Mouse (Mus musculus): ENCODE data around the gene Defb21. TPM values are rescaled to one million over a fixed set of nuclear protein-coding genes. Genes with fewer than 3 reads are reported as not detected.

Defb21 gene
- polyA plus RNA-seq, 1 experiment, result not detected

GRCm38 (mm10) chr2:152588450-152588849 is 15.9 kb downstream of the Defb21 start:
- TF ChIP-seq GATA1 (IDR thresholded peaks at IDR 0.05; ENCODE audit: low read length), result no peak

DNA sequence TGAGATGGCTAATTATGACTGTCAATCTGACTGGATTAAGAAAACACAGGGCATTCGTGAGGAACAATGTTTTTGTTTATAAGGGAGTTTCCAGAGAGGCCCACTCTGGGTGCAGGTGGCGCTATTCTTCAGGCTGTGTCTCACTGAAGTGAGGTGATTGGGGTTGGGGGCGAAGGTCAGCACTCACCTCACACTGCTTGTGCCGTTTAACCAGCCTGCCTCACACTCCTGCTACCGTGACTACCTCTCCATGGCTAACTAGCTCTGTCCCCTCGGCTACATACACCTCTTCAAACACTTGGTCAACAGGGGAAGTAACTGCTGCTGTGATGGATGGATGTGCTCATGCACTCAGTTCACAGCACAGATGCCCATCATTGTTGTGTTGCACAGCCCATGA is 16.5 kb downstream of the Defb21 start:
- TF ChIP-seq GATA1 (IDR thresholded peaks at IDR 0.05; ENCODE audit: low read length), result no peak

GRCm38 (mm10) chr2:152599299-152599698 is 26.8 kb downstream of the Defb21 start, which contains the start of gene Defb45:
TSS of gene Defb45 (minus strand) at chr2:152599399.
- TF ChIP-seq GATA1 (IDR thresholded peaks at IDR 0.05; ENCODE audit: low read length), result no peak

DNA sequence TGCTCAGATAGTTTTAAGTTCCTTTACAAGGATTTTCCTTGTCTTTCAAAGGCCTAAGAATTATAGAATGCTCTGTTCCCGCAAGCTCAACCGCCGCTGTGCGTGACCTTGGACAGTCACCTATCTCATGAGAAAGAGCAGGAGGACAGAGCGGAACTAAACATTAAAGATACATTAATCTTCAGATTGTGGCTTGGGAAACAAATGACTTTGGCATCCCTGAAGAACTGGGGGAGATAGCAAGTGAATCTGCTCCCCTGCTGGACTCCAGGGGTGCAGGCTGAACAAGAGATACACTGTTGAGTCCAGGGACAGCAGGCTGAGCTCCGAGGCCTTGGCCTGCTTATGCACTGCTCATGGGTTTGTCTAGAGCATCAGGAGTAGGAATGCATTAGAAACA is 27.5 kb downstream of the Defb21 start:
- TF ChIP-seq GATA1 (IDR thresholded peaks at IDR 0.05; ENCODE audit: low read length), result no peak

DNA sequence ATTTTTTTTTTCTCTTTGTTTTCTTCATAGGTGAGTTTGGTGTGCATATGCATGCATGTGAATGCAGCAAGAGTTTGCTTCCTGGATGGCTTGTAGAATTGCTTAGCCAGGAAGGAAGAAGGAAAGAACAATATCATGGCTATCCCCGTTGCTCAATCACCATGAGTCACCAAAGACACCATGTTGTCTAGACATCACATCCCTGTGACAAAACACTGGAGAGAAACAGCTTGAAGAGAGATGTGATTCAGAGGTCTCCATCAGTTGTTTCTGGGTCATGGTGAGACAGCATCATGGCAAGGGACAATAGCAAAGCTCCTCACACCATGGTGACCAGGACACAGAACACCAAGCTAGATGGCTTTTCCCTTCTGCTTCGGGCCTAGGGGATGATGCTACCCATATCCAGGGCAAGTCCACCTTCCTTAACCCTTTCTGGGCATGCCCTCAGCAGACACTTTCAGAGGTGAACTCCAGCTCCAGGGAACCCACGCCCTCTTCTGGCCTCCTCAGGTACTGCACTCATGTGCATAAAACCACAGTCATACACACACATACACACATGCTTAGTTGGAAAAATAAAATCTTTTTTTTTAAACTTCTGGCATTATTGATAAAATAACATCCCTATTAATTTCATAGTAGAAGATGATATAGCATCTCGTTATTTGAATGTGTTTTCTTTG is 28.9 kb downstream of the Defb21 start:
- no peak for TF ChIP-seq GATA1 (IDR thresholded peaks at IDR 0.05; ENCODE audit: low read length)

DNA sequence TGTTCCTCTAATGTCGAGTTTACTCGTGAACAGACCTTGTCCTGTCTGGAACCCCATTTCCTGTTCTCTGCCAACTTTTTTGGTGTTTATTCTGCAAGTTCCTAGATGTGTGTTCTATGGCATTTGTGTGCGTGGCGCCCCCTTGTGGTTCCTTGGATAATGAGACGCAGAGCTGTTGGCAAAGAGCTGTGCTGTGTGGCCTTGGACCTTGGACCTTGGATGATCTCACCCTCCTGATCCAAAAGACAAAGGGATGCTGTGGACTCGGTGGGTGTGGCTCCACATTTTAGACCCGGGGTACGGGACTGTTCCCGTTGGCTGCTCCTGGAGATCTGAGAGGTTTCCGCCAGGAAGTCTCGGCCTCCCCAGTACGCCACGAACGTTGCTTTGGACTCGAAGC is 31.5 kb downstream of the Defb21 start, which contains the start of gene Defb36:
TSS of gene Defb36 (plus strand) at position 271 of the 400 bp plus-strand sequence.
- no peak for TF ChIP-seq GATA1 (IDR thresholded peaks at IDR 0.05; ENCODE audit: low read length)

DNA sequence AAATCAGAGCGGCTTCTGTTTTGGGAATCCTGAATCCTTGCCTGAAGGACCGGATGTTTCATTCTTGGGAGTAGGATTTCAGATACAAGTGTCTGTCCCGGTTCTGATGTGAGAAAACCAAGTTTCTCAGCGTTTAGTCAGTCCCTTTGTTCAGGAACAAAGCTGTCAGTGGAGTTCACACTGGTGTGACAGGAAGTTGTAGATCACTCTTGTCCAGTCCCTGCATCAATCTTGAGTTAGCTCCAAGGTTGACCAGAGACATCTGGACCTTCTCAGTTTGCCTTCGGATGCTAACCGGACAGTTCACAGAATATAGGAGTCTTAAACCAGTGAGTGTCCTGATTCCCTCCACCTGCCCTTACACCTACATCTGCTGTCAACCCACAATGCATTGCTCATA is 35.2 kb downstream of the Defb21 start:
- TF ChIP-seq GATA1 (IDR thresholded peaks at IDR 0.05; ENCODE audit: low read length), result no peak

- no peak for TF ChIP-seq GATA1 (IDR thresholded peaks at IDR 0.05; ENCODE audit: low read length)
These were observed 36.2 kb downstream of the Defb21 start for GRCm38 (mm10) chr2:152608719-152609118.

DNA sequence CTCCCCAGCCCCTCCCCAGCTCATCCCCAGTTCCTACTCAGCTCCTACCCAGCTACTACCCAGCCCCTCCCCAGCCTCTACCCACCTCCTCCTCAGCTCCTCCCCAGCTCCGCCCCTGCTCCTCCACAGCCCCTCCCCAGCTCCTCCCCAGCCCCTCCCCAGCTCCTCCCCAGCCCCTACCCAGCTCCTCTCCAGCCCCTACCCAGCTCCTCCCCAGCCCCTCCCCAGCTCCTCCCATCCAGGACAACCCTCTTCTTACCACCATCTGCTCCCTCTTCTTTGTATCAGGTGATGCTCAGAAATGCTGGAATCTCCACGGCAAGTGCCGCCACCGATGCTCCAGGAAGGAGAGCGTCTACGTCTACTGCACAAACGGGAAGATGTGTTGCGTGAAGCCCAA is 39.6 kb downstream of the Defb21 start:
- no peak for TF ChIP-seq GATA1 (IDR thresholded peaks at IDR 0.05; ENCODE audit: low read length)

DNA sequence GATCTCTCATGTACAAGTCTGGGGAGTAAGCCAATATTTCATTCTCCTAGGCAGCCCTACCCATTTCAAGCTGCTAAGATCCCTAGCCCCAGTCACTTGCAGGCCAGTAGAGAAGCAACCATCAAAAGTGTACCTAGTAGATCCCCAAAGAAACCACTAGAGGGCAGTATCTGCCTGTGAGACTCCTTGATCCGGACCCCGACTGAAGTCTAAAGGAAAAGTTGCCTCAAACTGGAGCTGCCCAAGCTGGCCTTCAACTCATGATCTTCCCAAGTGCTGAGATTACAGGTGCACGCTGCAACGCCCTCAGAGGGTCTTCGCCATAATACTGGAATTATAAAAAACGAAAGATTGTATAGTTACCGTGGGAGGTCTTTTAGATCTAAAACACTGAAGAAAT is 43.0 kb downstream of the Defb21 start:
- no peak for TF ChIP-seq GATA1 (IDR thresholded peaks at IDR 0.05; ENCODE audit: low read length)

DNA sequence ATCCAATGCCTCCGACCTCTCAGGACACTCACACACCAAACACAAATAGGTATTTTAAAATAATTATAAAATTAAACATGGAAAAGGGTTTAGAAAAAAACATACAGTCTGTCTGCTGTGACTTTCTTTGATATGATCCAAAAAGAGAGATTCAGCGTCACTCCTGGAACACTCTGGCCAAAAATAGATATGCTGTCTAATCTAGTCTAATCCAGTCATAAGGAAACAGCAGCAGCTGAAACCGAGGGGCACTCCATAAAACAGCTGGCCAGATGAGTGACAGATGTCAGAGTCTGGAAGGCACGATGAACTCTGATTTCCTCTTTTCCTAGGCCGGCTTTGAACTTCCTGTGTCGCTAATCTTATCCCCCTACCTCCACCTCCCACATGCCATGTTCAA is 43.9 kb downstream of the Defb21 start:
- no peak for TF ChIP-seq GATA1 (IDR thresholded peaks at IDR 0.05; ENCODE audit: low read length)

DNA sequence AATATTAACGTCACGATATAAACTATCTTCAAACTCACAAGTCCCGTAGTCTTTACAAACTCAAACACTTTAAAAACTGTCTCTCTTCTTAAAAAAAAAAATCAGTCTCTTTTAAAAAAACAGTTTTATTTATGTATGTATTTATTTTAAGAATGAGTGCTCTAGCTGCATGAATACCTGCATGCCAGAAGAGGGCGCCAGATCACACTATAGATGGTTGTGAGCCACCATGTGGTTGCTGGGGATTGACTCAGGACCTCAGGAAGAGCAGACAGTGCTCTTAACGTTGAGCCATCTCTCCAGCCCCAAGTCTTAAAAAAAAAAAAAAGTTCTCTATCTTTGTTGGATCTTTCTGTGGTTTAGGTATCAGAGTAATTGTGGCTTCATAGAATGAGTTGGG is 44.8 kb downstream of the Defb21 start:
- no peak for TF ChIP-seq GATA1 (IDR thresholded peaks at IDR 0.05; ENCODE audit: low read length)

DNA sequence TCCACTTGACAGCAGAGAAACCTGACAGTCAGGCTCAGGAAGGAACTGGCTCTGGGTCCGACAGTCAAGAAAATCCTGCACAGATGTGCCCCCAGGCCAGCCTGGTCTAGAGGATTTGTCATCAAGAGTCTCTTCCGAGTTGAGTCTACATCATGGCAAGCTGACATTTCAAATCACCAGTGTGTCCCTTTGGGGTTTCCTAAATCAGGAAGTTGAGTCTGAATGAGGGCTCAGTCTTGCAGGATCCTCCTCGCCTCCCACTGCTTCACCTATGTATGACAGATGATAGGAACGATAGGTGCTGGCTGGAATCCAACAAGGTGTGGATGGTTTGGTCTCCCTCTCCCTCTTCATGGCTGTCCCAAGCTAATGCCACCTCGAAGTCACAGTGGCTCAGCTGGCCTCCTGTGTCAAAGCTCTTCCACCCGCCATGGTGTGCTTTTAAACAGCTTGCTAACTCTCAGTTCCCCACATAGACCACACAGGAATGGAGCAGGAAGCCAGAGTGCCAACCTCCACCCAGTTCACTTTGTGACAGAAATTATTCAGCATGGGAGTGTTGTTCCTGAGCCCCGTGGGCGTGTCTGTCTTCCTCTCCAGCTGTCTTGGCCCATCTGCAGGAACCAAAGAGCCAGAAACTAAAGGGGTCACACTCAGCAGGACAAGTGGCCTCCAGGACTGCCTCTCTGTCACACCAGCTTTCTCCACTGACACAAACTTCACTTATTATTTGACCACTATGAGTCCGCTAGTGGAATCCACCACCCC is 48.0 kb downstream of the Defb21 start:
- no peak for TF ChIP-seq GATA1 (IDR thresholded peaks at IDR 0.05; ENCODE audit: low read length)

- TF ChIP-seq GATA1 (IDR thresholded peaks at IDR 0.05; ENCODE audit: low read length), result no peak
These were observed 49.6 kb downstream of the Defb21 start for GRCm38 (mm10) chr2:152622151-152622550.

DNA sequence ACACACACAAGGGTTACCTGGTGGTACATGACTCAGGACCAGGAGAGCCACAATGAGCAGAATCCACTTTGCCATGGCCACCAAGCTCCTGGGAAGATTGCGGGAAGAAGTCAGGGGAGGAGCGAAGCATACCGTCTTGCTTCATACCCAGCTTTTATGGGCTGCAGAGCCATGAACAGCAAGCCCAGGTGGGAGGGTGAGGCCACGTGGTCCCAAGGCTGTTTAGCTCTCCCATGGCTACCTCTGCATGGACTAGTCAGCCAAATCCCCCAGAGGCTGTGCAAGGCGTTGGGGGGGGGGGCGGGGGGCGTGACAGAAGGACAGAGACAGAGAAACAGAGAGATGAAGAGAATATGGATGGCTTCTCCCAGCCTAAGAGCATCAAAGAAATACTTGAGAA is 50.4 kb downstream of the Defb21 start, which contains the start of gene Defb25:
TSS of gene Defb25 (minus strand) at position 101 of the 400 bp plus-strand sequence.
- TF ChIP-seq GATA1 (IDR thresholded peaks at IDR 0.05; ENCODE audit: low read length), result no peak

Other genes starting within 250 kb of the Defb21 start
- 246 and 263 TPM in 2 replicates for gene Rbck1, start 240.1 kb upstream of the Defb21 start, polyA plus RNA-seq (2012)
- gene Trib3, start 228.7 kb upstream of the Defb21 start, polyA plus RNA-seq (2012), result 31.8 and 47.3 TPM in 2 replicates
- gene Nrsn2, start 196.1 kb upstream of the Defb21 start, polyA plus RNA-seq (2012), result not detected in 2 replicates
- gene Sox12, start 174.7 kb upstream of the Defb21 start, polyA plus RNA-seq (2012), result 55.7 and 57.5 TPM in 2 replicates
- 23.4 and 24.1 TPM in 2 replicates for gene Zcchc3, start 157.7 kb upstream of the Defb21 start, polyA plus RNA-seq (2012)
- gene 6820408C15Rik, start 157.2 kb upstream of the Defb21 start, polyA plus RNA-seq (2012), result 0.06 and 0.08 TPM in 2 replicates
- gene Defb23, start 108.1 kb upstream of the Defb21 start, polyA plus RNA-seq (2012), result not detected in 2 replicates
- gene Defb20, start 95.7 kb upstream of the Defb21 start, polyA plus RNA-seq (2012), result not detected in 2 replicates
- not detected in 2 replicates for gene Defb22, start 82.6 kb upstream of the Defb21 start, polyA plus RNA-seq (2012)
- not detected in 2 replicates for gene Defb26, start 61.1 kb upstream of the Defb21 start, polyA plus RNA-seq (2012)
- not detected in 2 replicates for gene Defb28, start 54.5 kb upstream of the Defb21 start, polyA plus RNA-seq (2012)
- not detected in 2 replicates for gene Defb29, start 32.6 kb upstream of the Defb21 start, polyA plus RNA-seq (2012)
- gene Gm17416, start 3.4 kb upstream of the Defb21 start, polyA plus RNA-seq (2012), result not detected in 2 replicates
- gene Defb19, start 7.6 kb downstream of the Defb21 start, polyA plus RNA-seq (2012), result not detected in 2 replicates
- not detected in 2 replicates for gene Defb45, start 26.7 kb downstream of the Defb21 start, polyA plus RNA-seq (2012)
- not detected in 2 replicates for gene Defb36, start 31.6 kb downstream of the Defb21 start, polyA plus RNA-seq (2012)
- gene Defb25, start 50.3 kb downstream of the Defb21 start, polyA plus RNA-seq (2012), result not detected in 2 replicates
- gene Rem1, start 54.2 kb downstream of the Defb21 start, polyA plus RNA-seq (2012), result not detected in 2 replicates
- gene H13, start 96.7 kb downstream of the Defb21 start, polyA plus RNA-seq (2012), result 60.8 and 72.1 TPM in 2 replicates
- 1.6 and 2.6 TPM in 2 replicates for gene Mcts2, start 114.3 kb downstream of the Defb21 start, polyA plus RNA-seq (2012)
- 53.4 and 64.9 TPM in 2 replicates for gene Id1, start 163.5 kb downstream of the Defb21 start, polyA plus RNA-seq (2012)
- not detected in 2 replicates for gene Cox4i2, start 181.4 kb downstream of the Defb21 start, polyA plus RNA-seq (2012)